Mouse (Mus musculus) spleen, adult 2 months (tissue): ENCODE measurements around the gene Map4k3. TPM values are rescaled to one million over a fixed set of nuclear protein-coding genes. Genes with fewer than 3 reads are reported as not detected.

Source experiments
- DNase-seq, 2 experiments: peaks; one replicate each; pipeline versions ENCODE4 v3.0.0 to v3.0.0-alpha.2; 2012 to 2021; ENCODE audit warnings: low spot score in 2 of 2, low read depth in 1 of 2
- H3K27ac ChIP-seq: fragments of 200-500 bp; 2 replicates; pipeline ENCODE4 v1.5.1; 2012; ENCODE audit warnings: low read length, inconsistent platforms; ENCODE audit not compliant: insufficient read depth
- H3K27me3 ChIP-seq: fragments of 200-500 bp; 2 replicates; pipeline ENCODE4 v1.6.1; 2012; ENCODE audit warnings: mild to moderate bottlenecking, moderate library complexity, low read length, inconsistent platforms; ENCODE audit not compliant: control insufficient read depth, insufficient read depth
- H3K36me3 ChIP-seq: fragments of 200-500 bp; 2 replicates; pipeline ENCODE4 v1.6.1; 2012; ENCODE audit warnings: mild to moderate bottlenecking, low read length, inconsistent platforms; ENCODE audit not compliant: control insufficient read depth, insufficient read depth
- H3K4me1 ChIP-seq: fragments of 200-500 bp; 2 replicates; pipeline ENCODE4 v1.6.1; 2011; ENCODE audit warnings: inconsistent platforms; ENCODE audit not compliant: control insufficient read depth, insufficient read depth, insufficient read length
- H3K4me3 ChIP-seq: fragments of 200-500 bp; 2 replicates; pipeline ENCODE4 v1.5.1; 2011; ENCODE audit warnings: mild to moderate bottlenecking, inconsistent platforms; ENCODE audit not compliant: insufficient read depth, insufficient read length; ENCODE audit errors: extremely low read depth
- CTCF ChIP-seq: fragments of 200-500 bp; IDR thresholded peaks from 2 replicates; pipeline ENCODE4 v1.5.1; 2011; ENCODE audit warnings: mild to moderate bottlenecking, inconsistent platforms; ENCODE audit not compliant: insufficient read depth, insufficient read length, insufficient replicate concordance; ENCODE audit errors: extremely low read depth
- POLR2A ChIP-seq: fragments of 200-500 bp; IDR thresholded peaks from 2 replicates; pipeline ENCODE4 v1.6.1; 2011; ENCODE audit warnings: low read depth, low read length, inconsistent platforms
- WGBS: fragments of 180-500 bp; shearing (Covaris S2); methylation state at CpG from one replicate; pipeline ENCODE4 v1.1.7; 2018; 5-methylcytosine and 5-hydroxymethylcytosine counted together
- polyA plus RNA-seq: library from polyadenylated mRNA; depleted of rRNA; stranded (reverse); fragments of >200 nt; gene quantifications from 2 replicates; pipeline ENCODE4 v1.2.3, GENCODE M21; 2012

Gene Map4k3
- polyA plus RNA-seq, 1 experiment = 4.3 TPM

DNA sequence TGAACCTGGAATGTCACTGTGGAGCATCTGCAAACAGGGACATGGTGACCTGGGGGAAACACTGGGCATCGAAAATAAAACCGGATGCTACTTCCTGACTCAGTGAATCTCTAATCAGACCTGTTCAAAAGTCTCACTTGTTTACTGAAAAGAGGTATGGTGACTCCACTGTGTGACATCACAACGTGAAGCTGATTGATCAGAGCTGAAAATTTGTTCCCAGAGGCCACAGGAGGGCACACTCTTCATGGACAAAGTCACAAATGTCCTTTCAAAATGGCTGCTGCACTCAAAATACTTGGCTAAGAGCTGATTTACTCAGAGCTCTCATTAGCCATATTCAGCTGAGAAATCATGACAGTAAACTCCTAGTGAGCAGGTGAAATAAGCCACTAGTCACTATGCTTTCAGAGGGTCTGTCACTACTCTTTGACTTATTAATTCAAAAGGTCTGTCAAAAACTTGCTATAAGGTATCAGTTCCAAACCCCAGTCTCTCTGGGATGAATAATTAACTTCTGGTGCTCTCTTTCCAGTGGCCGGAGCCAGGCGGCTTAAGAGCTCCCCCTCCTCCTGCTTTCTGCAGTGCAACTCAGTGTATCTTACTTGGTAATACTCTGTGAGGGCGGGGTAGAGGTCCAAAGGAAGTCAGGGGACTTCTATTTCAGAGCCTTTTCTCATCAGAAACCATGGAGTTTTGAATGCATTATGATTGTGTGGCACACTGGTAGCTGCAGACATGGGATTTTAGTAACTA lies 44.3 kb downstream of the Map4k3 start:
- Histone ChIP-seq H3K27ac (no peak overlapping the region), H3K4me1 (no peaks in the 10 kb centered on the region), H3K4me3 (no peak overlapping the region), H3K36me3 (no peaks in the 10 kb centered on the region; the same call in 1 of the 2 replicates), H3K27me3 (no peaks in the 10 kb centered on the region)
- TF ChIP-seq POLR2A (no peak), CTCF (peak; percentile 2; the same call in 1 of the 2 replicates)
- peak in 1 of 2 experiments; percentile 1 for DNase-seq
- 70% methylated on average over 6 of the region's 6 CpGs for WGBS

DNA sequence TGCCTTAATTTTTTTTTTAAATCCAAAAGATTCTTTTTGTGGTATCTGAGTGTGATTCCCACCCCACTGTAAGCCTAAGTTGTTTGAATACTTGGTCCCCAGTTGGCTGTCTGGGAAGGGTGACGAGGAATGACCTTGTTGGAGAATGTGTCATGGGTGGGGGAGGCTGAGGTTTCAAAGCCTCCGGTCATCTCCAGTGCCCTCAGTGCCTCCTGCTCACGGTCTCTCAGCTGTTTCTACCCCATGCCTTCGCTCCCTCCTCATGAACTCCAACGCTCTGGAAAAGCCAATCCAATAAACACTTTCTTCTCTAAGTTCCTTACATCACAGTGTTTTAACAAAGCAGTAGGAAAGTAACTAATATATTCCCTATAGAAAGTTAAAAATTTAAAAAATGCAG lies 45.2 kb downstream of the Map4k3 start:
- no peak for DNase-seq
- no peak overlapping the region for H3K4me3 ChIP-seq
- no peaks in the 10 kb centered on the region; the same call in 1 of the 2 replicates for H3K36me3 ChIP-seq
- H3K4me1 ChIP-seq = no peaks in the 10 kb centered on the region
- TF ChIP-seq CTCF (no peak), POLR2A (no peak)
- no peak overlapping the region for H3K27ac ChIP-seq
- H3K27me3 ChIP-seq = no peaks in the 10 kb centered on the region
- WGBS = 86% methylated on average over 5 of the region's 5 CpGs

DNA sequence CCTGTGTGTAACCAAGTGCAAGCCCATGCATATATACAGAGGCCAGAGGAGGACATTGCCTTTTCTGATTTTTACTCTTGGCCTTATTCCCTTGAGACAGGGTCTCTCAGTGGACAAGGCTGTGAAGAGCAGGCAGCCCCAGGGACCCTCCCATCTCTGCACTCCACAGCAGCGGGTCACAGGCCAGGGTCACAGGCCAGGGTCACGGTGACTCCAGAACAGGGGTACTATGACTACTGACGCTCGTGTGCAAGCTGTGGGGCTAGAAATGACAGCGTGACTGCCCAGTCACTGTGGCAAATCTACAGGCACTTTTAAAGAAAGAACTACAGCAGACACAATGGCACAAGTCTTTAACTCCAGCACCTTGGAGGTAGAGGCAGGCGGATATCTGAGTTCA lies 50.1 kb downstream of the Map4k3 start:
- TF ChIP-seq POLR2A = no peak
- TF ChIP-seq CTCF = no peak
- DNase-seq = no peak
- WGBS = 90% methylated on average over 6 of the region's 6 CpGs

DNA sequence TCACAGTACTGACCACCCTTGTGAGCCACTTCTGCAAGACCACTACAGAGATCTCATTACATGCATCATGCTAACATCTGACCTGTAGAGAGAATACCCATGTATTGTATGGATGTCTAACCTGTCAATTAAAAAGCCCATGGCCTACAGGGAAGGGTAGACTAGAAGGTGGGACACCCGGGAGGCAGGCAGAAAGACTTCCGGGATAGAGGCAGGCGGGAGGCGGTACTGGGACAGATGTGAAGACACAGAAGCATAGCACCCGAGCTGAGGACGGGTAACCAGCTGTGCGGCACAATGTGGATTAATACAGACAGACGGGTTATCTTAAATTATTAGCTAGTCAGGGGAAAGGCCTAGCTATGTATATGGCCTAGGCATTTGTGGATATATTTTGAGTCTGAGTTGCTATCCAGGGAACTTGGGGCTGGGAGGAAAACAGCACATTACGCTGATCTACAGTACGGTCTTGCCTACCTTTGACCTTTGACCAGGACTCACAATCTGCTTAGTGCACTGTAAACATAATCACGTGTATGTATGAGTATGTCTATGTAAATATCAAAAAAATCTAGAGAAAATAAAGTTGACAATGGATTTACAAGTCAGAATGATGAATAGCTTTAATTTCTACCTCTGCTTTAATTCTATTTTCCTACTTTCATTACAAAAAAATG lies 51.3 kb downstream of the Map4k3 start:
- no peak overlapping the region for H3K27ac ChIP-seq
- no peaks in the 10 kb centered on the region for H3K36me3 ChIP-seq
- H3K4me3 ChIP-seq = no peak overlapping the region
- 93% methylated on average over 11 of the region's 11 CpGs for WGBS
- no peaks in the 10 kb centered on the region; the same call in 1 of the 2 replicates for H3K4me1 ChIP-seq
- no peak for DNase-seq
- H3K27me3 ChIP-seq = no peaks in the 10 kb centered on the region
- TF ChIP-seq POLR2A = no peak
- no peak for TF ChIP-seq CTCF

More for the DNA sequence above, 50.1 kb downstream of the Map4k3 start:
- Histone ChIP-seq H3K27ac (no peak overlapping the region), H3K27me3 (no peaks in the 10 kb centered on the region), H3K36me3 (no peaks in the 10 kb centered on the region), H3K4me3 (no peak overlapping the region), H3K4me1 (no peaks in the 10 kb centered on the region; the same call in 1 of the 2 replicates)

DNA sequence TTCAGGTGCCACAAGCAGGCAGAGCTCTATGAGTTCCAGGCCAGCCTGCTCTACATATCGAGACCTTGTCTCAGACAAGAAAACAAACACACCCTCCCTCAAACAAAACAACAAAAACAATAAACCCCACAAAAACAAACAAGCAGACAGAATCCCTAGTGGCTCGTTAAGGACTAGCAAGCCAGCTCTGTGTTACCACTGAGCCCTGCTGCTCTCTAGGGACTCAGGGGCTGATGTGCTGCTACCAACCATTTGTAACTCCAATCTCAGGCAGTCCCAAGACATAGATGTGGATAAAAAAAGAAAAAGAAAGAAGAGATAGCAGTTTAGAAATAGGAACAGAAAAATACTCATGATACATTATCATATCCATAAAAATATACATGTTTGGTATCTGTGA lies 52.1 kb downstream of the Map4k3 start:
- WGBS = 97% methylated on average over 2 of the region's 2 CpGs
- TF ChIP-seq CTCF = no peak
- no peak for TF ChIP-seq POLR2A
- Histone ChIP-seq H3K27ac (no peak overlapping the region), H3K4me1 (no peaks in the 10 kb centered on the region; the same call in 1 of the 2 replicates), H3K36me3 (no peaks in the 10 kb centered on the region), H3K4me3 (no peak overlapping the region), H3K27me3 (no peaks in the 10 kb centered on the region)
- no peak for DNase-seq

DNA sequence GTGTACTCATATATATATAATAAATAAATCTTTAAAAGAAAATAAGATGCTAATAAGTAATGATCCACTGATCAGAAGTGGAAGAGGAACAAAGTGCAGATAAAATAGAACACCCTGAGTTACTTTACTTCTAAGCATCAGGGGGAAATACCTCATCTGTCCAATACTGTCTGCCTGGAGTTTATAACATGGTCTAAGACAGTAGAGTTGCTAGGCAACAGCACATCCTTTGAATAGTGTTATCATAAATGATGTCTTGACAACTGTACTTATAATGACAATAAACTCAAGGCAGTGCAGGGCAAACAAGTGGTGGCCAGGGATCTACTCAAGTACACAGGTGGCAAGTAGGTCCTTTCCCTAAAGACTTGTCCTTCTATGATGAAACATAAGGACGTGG lies 57.9 kb downstream of the Map4k3 start:
- no peak for DNase-seq
- Histone ChIP-seq H3K36me3 (no peaks in the 10 kb centered on the region), H3K27ac (no peak overlapping the region), H3K27me3 (no peaks in the 10 kb centered on the region), H3K4me3 (no peak overlapping the region), H3K4me1 (no peaks in the 10 kb centered on the region)
- TF ChIP-seq CTCF (no peak), POLR2A (no peak)
- 80% methylated on average over 1 of the region's 1 CpGs for WGBS
